Mouse (Mus musculus) C2C12 (cell line): ENCODE data around the gene Bcas2. TPM values are rescaled to one million over a fixed set of nuclear protein-coding genes. Genes with fewer than 3 reads are reported as not detected.

Experiments
- H3K27me3 ChIP-seq: one replicate; pipeline ENCODE4 v1.6.1; 2011; ENCODE audit not compliant: control insufficient read depth, insufficient read depth, insufficient read length
- H3K36me3 ChIP-seq: one replicate; pipeline ENCODE4 v1.6.1; 2011; ENCODE audit not compliant: control insufficient read depth, insufficient read depth
- H3K4me3 ChIP-seq: one replicate; pipeline ENCODE4 v1.5.1; 2011; ENCODE audit warnings: mild to moderate bottlenecking, control low read depth; ENCODE audit not compliant: poor library complexity, insufficient read depth, severe bottlenecking
- H3K79me2 ChIP-seq: one replicate; pipeline ENCODE4 v1.6.1; 2011; ENCODE audit not compliant: control insufficient read depth, insufficient read depth
- H3K79me3 ChIP-seq: one replicate; pipeline ENCODE4 v1.6.1; 2011; ENCODE audit warnings: low read depth, control low read depth
- H3ac ChIP-seq: one replicate; pipeline ENCODE3; 2011; ENCODE audit warnings: low read depth; ENCODE audit not compliant: control insufficient read depth, insufficient read length
- CEBPB ChIP-seq: IDR thresholded peaks from one replicate; pipeline ENCODE4 v1.6.1; 2011; ENCODE audit warnings: low read depth, mild to moderate bottlenecking, control low read depth, moderate library complexity
- CTCF ChIP-seq: IDR thresholded peaks from one replicate; pipeline ENCODE4 v1.5.1; 2011; ENCODE audit not compliant: control insufficient read depth, insufficient read depth, insufficient read length
- FOSL1 ChIP-seq: IDR thresholded peaks from one replicate; pipeline ENCODE4 v1.8.0; 2011; ENCODE audit warnings: mild to moderate bottlenecking, low read length; ENCODE audit not compliant: poor library complexity, insufficient read depth, severe bottlenecking
- MAX ChIP-seq: IDR thresholded peaks from one replicate; pipeline ENCODE4 v1.6.1; 2011; ENCODE audit warnings: mild to moderate bottlenecking, control low read depth
- MYOD1 ChIP-seq: IDR thresholded peaks from one replicate; pipeline ENCODE4 v1.6.1; 2011; ENCODE audit warnings: low read depth; ENCODE audit not compliant: control insufficient read depth, insufficient read length
- MYOG ChIP-seq: IDR thresholded peaks from one replicate; pipeline ENCODE4 v1.6.1; 2011; ENCODE audit not compliant: control insufficient read depth, insufficient read length; ENCODE audit errors: extremely low read depth
- USF1 ChIP-seq: IDR thresholded peaks from one replicate; pipeline ENCODE4 v1.6.1; 2011; ENCODE audit warnings: low read depth, mild to moderate bottlenecking, control low read depth, moderate library complexity
- long read RNA-seq, 2 experiments: library from polyadenylated mRNA; unstranded; transcript quantifications; one replicate each; pipeline ENCODE4 v2.0.0; 2019 to 2020
- polyA plus RNA-seq: library from polyadenylated mRNA; unstranded; fragments of >200 nt; fragmentation: generic; extraction: Trizol; gene quantifications from one replicate; pipeline ENCODE4 v1.2.1, GENCODE M21; 2012; ENCODE audit warnings: missing spikeins

The Bcas2 gene
- polyA plus RNA-seq: 67.2 TPM
- long read RNA-seq, experiment 1, transcript Bcas2-201 (7 exons, 1,467 nt): major isoform, 157 of 187 reads
- long read RNA-seq, experiment 1, partial matches to known transcripts: 7 of 187 reads
- long read RNA-seq, experiment 1, other reads (novel, unspliced or antisense): 23 of 187 reads
- long read RNA-seq, experiment 2, transcript Bcas2-201 (7 exons, 1,467 nt): major isoform, 100 of 124 reads
- long read RNA-seq, experiment 2, transcript Bcas2-203 (5 exons, 3,878 nt): minor isoform, 6 of 124 reads
- long read RNA-seq, experiment 2, partial matches to known transcripts: 5 of 124 reads
- long read RNA-seq, experiment 2, other reads (novel, unspliced or antisense): 9 of 124 reads

DNA sequence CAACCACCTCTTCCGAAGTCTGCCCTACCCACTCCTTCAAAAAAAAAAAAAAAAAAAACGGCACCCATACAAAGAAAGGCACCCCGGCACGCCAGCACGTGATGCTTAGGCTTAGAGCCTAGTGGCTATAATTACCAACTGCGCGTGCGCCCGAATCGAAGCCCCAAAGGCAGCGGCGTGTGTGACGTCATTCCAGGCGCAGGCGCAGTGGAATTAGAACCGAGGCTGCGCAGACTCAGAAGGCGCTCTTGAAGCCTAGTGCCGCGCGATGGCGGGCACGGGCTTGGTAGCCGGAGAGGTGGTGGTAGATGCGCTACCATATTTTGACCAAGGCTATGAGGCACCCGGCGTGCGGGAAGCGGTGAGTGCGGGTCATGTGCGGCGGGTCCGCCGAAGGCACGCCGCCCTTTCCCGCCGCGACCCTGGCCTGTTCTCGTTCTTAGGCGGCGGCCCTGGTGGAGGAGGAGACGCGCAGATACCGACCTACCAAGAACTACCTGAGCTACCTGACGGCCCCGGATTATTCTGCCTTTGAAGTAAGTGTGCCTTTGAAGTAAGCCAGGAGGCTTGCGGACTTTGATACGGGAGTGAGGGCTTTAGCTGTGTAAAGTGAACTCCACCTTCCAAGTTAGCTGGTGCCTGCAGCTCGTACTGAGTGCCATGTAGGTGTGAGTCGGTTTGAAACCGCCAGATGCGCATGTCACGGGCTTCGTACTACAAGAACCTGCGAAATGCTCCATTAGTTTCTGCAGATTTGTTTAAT, at the start of gene Bcas2:
Gene Bcas2, plus strand, starts transcription at position 151 of the 763 bp plus-strand sequence.
- peaks cover 41% of the 10 kb centered on the region for H3K36me3 ChIP-seq
- H3K79me3 ChIP-seq: peaks cover 19% of the 10 kb centered on the region
- no peaks in the 10 kb centered on the region for H3K27me3 ChIP-seq
- H3ac ChIP-seq: peak within 1 kb of the TSS; percentile 88
- peaks cover 29% of the 10 kb centered on the region for H3K79me2 ChIP-seq
- peak within 1 kb of the TSS; percentile 90 for H3K4me3 ChIP-seq
- TF ChIP-seq FOSL1 (no peak), USF1 (peak; percentile 98), MAX (peak; percentile 71), CTCF (peak; percentile 7)

- Histone ChIP-seq H3ac (no peak overlapping the region), H3K4me3 (no peak overlapping the region), H3K79me3 (no peaks in the 10 kb centered on the region), H3K36me3 (no peaks in the 10 kb centered on the region), H3K79me2 (no peaks in the 10 kb centered on the region), H3K27me3 (no peaks in the 10 kb centered on the region)
- TF ChIP-seq MYOG (no peak), CEBPB (no peak), USF1 (no peak), MYOD1 (no peak), MAX (no peak), FOSL1 (no peak), CTCF (no peak)
These were observed 47.8 kb upstream of the Bcas2 start for GRCm38 (mm10) chr3:103123636-103124035.

DNA sequence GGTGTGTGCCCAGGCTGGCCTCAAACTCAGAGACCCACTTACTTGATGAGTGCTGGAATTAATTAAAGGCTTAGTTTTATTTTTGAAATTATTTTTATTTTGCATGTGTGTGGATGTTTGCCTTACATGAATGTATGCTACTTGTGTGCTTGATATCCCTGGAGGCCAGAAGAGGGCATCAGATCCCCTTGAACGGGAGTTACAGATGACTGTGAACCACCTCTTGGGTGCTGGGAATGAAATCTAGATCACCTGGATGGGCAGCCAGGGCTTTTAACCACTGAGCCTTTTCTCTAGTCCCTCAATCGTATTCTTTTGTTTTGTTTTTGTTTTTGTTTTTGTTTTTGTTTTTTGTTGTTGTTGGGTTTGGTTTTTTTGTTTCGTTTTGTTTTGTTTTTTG, 45.3 kb upstream of the Bcas2 start:
- Histone ChIP-seq H3K27me3 (no peaks in the 10 kb centered on the region), H3K79me3 (no peaks in the 10 kb centered on the region), H3ac (no peak overlapping the region), H3K36me3 (no peaks in the 10 kb centered on the region), H3K4me3 (no peak overlapping the region), H3K79me2 (no peaks in the 10 kb centered on the region)
- TF ChIP-seq MYOD1 (no peak), MYOG (no peak), CEBPB (no peak), MAX (no peak), USF1 (no peak), FOSL1 (no peak), CTCF (no peak)

DNA sequence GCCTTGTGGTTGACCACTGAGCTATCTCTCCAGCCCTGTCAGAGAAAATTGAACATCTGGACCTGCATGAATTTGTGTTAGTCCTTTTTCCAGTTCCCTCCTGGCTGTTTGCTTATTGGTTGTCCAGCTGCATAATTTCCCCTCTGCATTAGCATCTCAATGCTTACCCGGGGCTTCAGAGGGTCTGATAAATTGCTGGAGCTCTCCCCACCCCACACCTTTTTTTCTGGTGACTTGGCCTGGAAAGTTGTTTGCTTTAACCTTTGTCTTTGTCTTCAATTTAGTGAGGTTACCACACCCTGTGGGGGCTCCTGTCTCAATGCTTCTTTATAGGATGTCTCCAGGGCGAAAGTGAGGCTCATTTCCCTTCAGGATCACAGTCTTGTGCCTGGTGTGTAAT, 44.3 kb upstream of the Bcas2 start:
- no peak overlapping the region for H3K4me3 ChIP-seq
- TF ChIP-seq USF1 (no peak), MYOD1 (no peak), MYOG (no peak)
- H3ac ChIP-seq: no peak overlapping the region
- no peaks in the 10 kb centered on the region for H3K27me3 ChIP-seq
- no peaks in the 10 kb centered on the region for H3K79me2 ChIP-seq
- H3K36me3 ChIP-seq: no peaks in the 10 kb centered on the region
- no peaks in the 10 kb centered on the region for H3K79me3 ChIP-seq

DNA sequence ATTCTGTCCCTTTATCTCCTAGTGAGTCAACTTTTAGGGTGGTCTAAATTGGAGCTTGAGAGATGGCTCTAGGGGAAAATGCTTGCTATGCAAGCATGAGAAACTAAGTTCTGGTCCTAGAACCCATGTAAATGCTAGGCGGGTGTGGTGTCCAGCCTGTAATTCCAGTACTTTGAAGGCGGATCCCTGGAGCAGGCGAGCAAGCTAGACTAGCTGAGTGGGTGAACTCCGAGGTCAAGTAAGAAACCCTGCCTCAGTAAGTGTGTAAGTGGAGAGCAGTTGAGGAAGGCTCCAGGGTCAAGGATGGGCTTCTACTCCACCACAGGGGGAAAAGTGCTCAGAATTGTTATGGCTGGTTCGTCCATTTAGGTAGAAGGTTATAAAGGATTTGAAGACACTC, 43.7 kb upstream of the Bcas2 start:
- TF ChIP-seq USF1: no peak
- TF ChIP-seq MYOD1: no peak
- TF ChIP-seq CEBPB: no peak
- TF ChIP-seq FOSL1: no peak
- no peak for TF ChIP-seq CTCF
- TF ChIP-seq MYOG: no peak
- no peak for TF ChIP-seq MAX
- Histone ChIP-seq H3K79me2 (no peaks in the 10 kb centered on the region), H3K27me3 (no peaks in the 10 kb centered on the region), H3K4me3 (no peak overlapping the region), H3ac (no peak overlapping the region), H3K36me3 (no peaks in the 10 kb centered on the region), H3K79me3 (no peaks in the 10 kb centered on the region)

GRCm38 (mm10) chr3:103128251-103128650, 43.2 kb upstream of the Bcas2 start:
- TF ChIP-seq FOSL1 (no peak), CTCF (no peak), CEBPB (no peak)
- no peak overlapping the region for H3ac ChIP-seq
- H3K79me2 ChIP-seq: no peaks in the 10 kb centered on the region
- H3K79me3 ChIP-seq: no peaks in the 10 kb centered on the region
- H3K4me3 ChIP-seq: no peak overlapping the region
- H3K27me3 ChIP-seq: no peaks in the 10 kb centered on the region
- no peaks in the 10 kb centered on the region for H3K36me3 ChIP-seq
